Mouse (Mus musculus): Measurements from ENCODE around the gene Itga8. TPM values are rescaled to one million over a fixed set of nuclear protein-coding genes. Genes with fewer than 3 reads are reported as not detected.

The Itga8 gene
- polyA plus RNA-seq, 1 experiment from 2014 or later: 5.3 TPM

GRCm38 (mm10) chr2:12174722-12175427 is 126.8 kb downstream of the Itga8 start:
- WGBS: 55% methylated on average over 7 of the region's 7 CpGs
- Histone ChIP-seq H3K4me3 (no peak overlapping the region), H3K27me3 (ENCODE audit: low read depth, poor library complexity, severe bottlenecking) (peaks cover 13% of the 10 kb centered on the region; the same call in 1 of the 2 replicates), H3K36me3 (no peaks in the 10 kb centered on the region), H3K9me3 (replicated peaks) (no peaks in the 10 kb centered on the region), H3K4me1 (no peaks in the 10 kb centered on the region), H3K27ac (replicated peaks) (no peak overlapping the region)
- no peak for DNase-seq (ENCODE audit: low spot score)

GRCm38 (mm10) chr2:12170221-12170620 is 131.5 kb downstream of the Itga8 start:
- no peak overlapping the region for H3K27ac ChIP-seq (replicated peaks)
- no peaks in the 10 kb centered on the region for H3K36me3 ChIP-seq
- no peaks in the 10 kb centered on the region for H3K9me3 ChIP-seq (replicated peaks)
- DNase-seq (ENCODE audit: low spot score): no peak
- no peak overlapping the region for H3K4me3 ChIP-seq
- H3K4me1 ChIP-seq: no peaks in the 10 kb centered on the region
- peaks cover 13% of the 10 kb centered on the region; the same call in 1 of the 2 replicates for H3K27me3 ChIP-seq (ENCODE audit: low read depth, poor library complexity, severe bottlenecking)

GRCm38 (mm10) chr2:12160486-12160885 is 141.2 kb downstream of the Itga8 start:
- Histone ChIP-seq H3K9me3 (replicated peaks) (0 out of 2 replicates have a peak, but pooled peaks cover 2% of the 10 kb centered on the region), H3K36me3 (no peaks in the 10 kb centered on the region), H3K4me3 (no peak overlapping the region), H3K27me3 (ENCODE audit: low read depth, poor library complexity, severe bottlenecking) (no peaks in the 10 kb centered on the region), H3K27ac (replicated peaks) (no peak overlapping the region), H3K4me1 (no peaks in the 10 kb centered on the region)
- WGBS: 86% methylated on average over 3 of the region's 3 CpGs
- no peak for DNase-seq (ENCODE audit: low spot score)

DNA sequence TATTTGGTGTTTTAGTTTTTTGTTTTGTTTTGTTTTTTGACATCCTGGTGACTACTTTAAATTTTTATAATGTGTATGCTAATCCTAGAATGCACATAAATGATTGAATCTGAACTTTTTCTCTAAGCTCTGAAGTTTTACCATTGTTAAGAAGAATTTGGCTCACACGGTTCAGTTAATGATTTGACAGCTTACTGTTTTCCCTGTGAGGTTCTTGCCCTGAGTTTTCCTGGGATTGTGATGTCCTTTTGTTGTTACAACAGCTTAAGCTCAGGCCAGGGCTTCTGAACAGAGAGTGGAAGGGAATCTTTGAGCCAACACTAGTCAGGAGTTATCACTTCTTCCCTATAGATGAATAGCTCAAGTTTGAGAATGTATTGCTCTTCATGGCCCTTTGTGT is 144.7 kb downstream of the Itga8 start:
- H3K36me3 ChIP-seq: no peaks in the 10 kb centered on the region
- H3K4me1 ChIP-seq: no peaks in the 10 kb centered on the region
- H3K9me3 ChIP-seq (replicated peaks): 0 out of 2 replicates have a peak, but pooled peaks cover 2% of the 10 kb centered on the region
- WGBS: 56% methylated on average over 1 of the region's 1 CpGs
- DNase-seq (ENCODE audit: low spot score): no peak
- H3K27me3 ChIP-seq (ENCODE audit: low read depth, poor library complexity, severe bottlenecking): no peaks in the 10 kb centered on the region
- no peak overlapping the region for H3K4me3 ChIP-seq
- no peak overlapping the region for H3K27ac ChIP-seq (replicated peaks)

- Histone ChIP-seq H3K36me3 (no peaks in the 10 kb centered on the region), H3K4me1 (no peaks in the 10 kb centered on the region), H3K9me3 (replicated peaks) (0 out of 2 replicates have a peak, but pooled peaks cover 2% of the 10 kb centered on the region), H3K27ac (replicated peaks) (no peak overlapping the region), H3K4me3 (no peak overlapping the region), H3K27me3 (ENCODE audit: low read depth, poor library complexity, severe bottlenecking) (no peaks in the 10 kb centered on the region)
- 89% methylated on average over 3 of the region's 3 CpGs for WGBS
- no peak for DNase-seq (ENCODE audit: low spot score)
These were observed 145.3 kb downstream of the Itga8 start for GRCm38 (mm10) chr2:12156401-12156800.

DNA sequence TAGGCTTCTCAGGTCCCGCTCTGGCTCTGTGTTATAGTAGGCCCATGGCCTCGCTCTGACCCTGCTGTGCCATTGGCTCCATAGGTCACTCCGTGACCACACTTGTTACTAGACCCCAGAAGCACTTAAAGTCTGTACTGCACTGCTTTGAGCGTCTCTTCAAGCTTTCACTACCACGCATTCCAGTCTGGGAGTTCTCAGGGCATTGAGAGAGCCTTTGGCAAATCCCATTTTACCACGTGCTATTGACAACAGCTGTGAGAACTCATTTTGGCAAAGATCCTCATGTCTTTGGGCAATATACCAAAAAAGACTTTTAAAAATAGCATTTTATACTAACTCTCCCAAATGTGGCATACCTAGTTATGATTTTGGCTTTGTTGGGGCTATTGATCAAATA is 147.0 kb downstream of the Itga8 start:
- WGBS: 91% methylated on average over 6 of the region's 6 CpGs
- DNase-seq (ENCODE audit: low spot score): no peak

DNA sequence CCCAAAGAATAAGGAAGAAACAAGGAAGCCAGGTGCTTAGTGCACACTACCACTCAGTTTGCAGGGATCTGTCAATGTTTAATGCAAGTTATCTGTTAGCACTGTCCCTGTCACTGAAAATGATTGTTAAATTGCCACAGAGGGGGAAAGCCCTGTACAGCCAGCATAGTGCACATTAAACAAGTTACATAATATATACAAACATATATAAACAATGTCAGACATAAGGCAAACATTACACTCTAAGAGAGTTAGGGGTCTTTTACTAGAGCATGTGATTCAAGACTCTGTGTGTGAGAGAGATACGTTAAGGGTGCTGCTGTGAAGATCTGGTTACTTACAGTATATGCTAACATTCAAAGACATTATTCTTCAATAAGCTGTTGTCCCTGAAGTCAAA is 148.2 kb downstream of the Itga8 start:
- 88% methylated on average over 1 of the region's 1 CpGs for WGBS
- H3K27ac ChIP-seq (replicated peaks): no peak overlapping the region
- no peaks in the 10 kb centered on the region for H3K27me3 ChIP-seq (ENCODE audit: low read depth, poor library complexity, severe bottlenecking)
- no peaks in the 10 kb centered on the region for H3K4me1 ChIP-seq
- H3K36me3 ChIP-seq: no peaks in the 10 kb centered on the region
- H3K4me3 ChIP-seq: no peak overlapping the region
- DNase-seq (ENCODE audit: low spot score): no peak
- H3K9me3 ChIP-seq (replicated peaks): no peaks in the 10 kb centered on the region

More for the DNA sequence above, 147.0 kb downstream of the Itga8 start:
- no peaks in the 10 kb centered on the region for H3K4me1 ChIP-seq
- no peaks in the 10 kb centered on the region for H3K27me3 ChIP-seq (ENCODE audit: low read depth, poor library complexity, severe bottlenecking)
- H3K27ac ChIP-seq (replicated peaks): no peak overlapping the region
- H3K9me3 ChIP-seq (replicated peaks): no peaks in the 10 kb centered on the region
- no peak overlapping the region for H3K4me3 ChIP-seq
- no peaks in the 10 kb centered on the region for H3K36me3 ChIP-seq

GRCm38 (mm10) chr2:12147902-12148301 is 153.8 kb downstream of the Itga8 start:
- Histone ChIP-seq H3K9me3 (replicated peaks) (no peaks in the 10 kb centered on the region), H3K36me3 (no peaks in the 10 kb centered on the region), H3K27me3 (ENCODE audit: low read depth, poor library complexity, severe bottlenecking) (no peaks in the 10 kb centered on the region), H3K4me1 (no peaks in the 10 kb centered on the region), H3K4me3 (no peak overlapping the region), H3K27ac (replicated peaks) (no peak overlapping the region)
- DNase-seq (ENCODE audit: low spot score): no peak
- 89% methylated on average over 2 of the region's 2 CpGs for WGBS

GRCm38 (mm10) chr2:12146612-12147011 is 155.1 kb downstream of the Itga8 start:
- Histone ChIP-seq H3K27ac (replicated peaks) (no peak overlapping the region), H3K36me3 (no peaks in the 10 kb centered on the region), H3K4me3 (no peak overlapping the region), H3K27me3 (ENCODE audit: low read depth, poor library complexity, severe bottlenecking) (no peaks in the 10 kb centered on the region), H3K4me1 (no peaks in the 10 kb centered on the region), H3K9me3 (replicated peaks) (no peaks in the 10 kb centered on the region)
- DNase-seq (ENCODE audit: low spot score): no peak
- WGBS: 56% methylated on average over 2 of the region's 2 CpGs

DNA sequence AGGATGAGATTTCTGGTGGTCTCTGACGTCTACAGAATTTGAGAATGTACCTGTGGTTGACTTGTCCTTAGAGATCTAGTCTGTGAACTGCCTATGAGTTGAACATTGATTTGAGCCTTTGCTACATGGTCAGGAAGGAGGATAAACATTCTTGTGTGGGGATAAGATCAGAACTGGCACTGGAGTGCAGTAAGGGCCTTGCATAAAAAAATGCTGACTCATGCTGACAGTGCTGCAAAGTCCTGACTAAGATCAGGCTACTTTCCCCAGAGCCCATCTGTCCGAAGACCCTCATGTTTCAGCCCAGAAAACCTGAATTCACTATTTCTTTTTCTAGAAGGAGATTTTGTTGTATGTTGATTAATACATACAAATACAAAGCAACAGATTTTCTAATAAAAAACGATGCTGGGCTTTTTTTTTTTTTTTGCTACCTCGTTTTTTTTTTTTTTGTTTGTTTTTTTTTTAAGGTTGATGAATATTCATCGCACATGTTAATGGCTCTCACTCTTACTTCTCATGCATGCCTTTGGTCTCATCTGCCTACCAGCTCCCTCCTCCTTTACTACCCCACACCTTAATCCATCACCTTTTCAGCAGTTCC is 162.9 kb downstream of the Itga8 start:
- DNase-seq (ENCODE audit: low spot score): no peak
- H3K4me3 ChIP-seq: no peak overlapping the region
- H3K9me3 ChIP-seq (replicated peaks): no peaks in the 10 kb centered on the region
- WGBS: 89% methylated on average over 5 of the region's 5 CpGs
- no peaks in the 10 kb centered on the region for H3K27me3 ChIP-seq (ENCODE audit: low read depth, poor library complexity, severe bottlenecking)
- no peak overlapping the region for H3K27ac ChIP-seq (replicated peaks)
- no peaks in the 10 kb centered on the region for H3K36me3 ChIP-seq
- no peaks in the 10 kb centered on the region for H3K4me1 ChIP-seq

GRCm38 (mm10) chr2:12126580-12126979 is 175.1 kb downstream of the Itga8 start:
- no peak overlapping the region for H3K4me3 ChIP-seq
- no peaks in the 10 kb centered on the region for H3K4me1 ChIP-seq
- no peaks in the 10 kb centered on the region for H3K27me3 ChIP-seq (ENCODE audit: low read depth, poor library complexity, severe bottlenecking)
- no peaks in the 10 kb centered on the region for H3K9me3 ChIP-seq (replicated peaks)
- H3K27ac ChIP-seq (replicated peaks): no peak overlapping the region
- no peaks in the 10 kb centered on the region for H3K36me3 ChIP-seq
- DNase-seq (ENCODE audit: low spot score): no peak

DNA sequence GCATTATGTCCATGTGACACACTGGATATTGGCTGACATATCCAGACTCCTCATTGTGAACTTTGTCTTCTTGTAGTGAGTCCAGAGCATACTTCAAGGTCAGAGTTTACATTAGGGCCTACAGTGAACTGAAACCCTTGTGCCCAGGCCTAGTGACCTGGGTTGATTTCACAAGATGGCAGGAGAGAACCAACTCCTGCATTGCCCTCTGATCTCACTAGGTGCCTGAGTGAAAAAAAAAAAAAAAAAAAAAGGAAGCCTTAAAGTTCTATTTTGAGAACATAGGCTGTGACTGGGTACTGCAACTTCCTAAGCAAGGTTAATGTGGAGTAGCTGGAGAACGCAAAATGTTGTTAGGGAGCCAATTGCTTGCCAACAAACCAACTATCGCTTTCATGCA is 186.2 kb downstream of the Itga8 start:
- H3K9me3 ChIP-seq (replicated peaks): no peaks in the 10 kb centered on the region
- no peaks in the 10 kb centered on the region for H3K36me3 ChIP-seq
- 99% methylated on average over 2 of the region's 2 CpGs for WGBS
- H3K4me1 ChIP-seq: no peaks in the 10 kb centered on the region
- no peaks in the 10 kb centered on the region for H3K27me3 ChIP-seq (ENCODE audit: low read depth, poor library complexity, severe bottlenecking)
- H3K27ac ChIP-seq (replicated peaks): no peak overlapping the region
- no peak for DNase-seq (ENCODE audit: low spot score)
- no peak overlapping the region for H3K4me3 ChIP-seq

- Histone ChIP-seq H3K36me3 (no peaks in the 10 kb centered on the region), H3K27ac (replicated peaks) (no peak overlapping the region)
- WGBS: 87% methylated on average over 3 of the region's 3 CpGs
These were observed 192.4 kb downstream of the Itga8 start for GRCm38 (mm10) chr2:12109306-12109705.

More at GRCm38 (mm10) chr2:12109306-12109705, 192.4 kb downstream of the Itga8 start:
- Histone ChIP-seq H3K4me3 (no peak overlapping the region), H3K9me3 (replicated peaks) (no peaks in the 10 kb centered on the region), H3K27me3 (ENCODE audit: low read depth, poor library complexity, severe bottlenecking) (no peaks in the 10 kb centered on the region), H3K4me1 (no peaks in the 10 kb centered on the region)
- DNase-seq (ENCODE audit: low spot score): no peak
